Mouse (Mus musculus): ENCODE measurements around the gene Cd101.

DNA sequence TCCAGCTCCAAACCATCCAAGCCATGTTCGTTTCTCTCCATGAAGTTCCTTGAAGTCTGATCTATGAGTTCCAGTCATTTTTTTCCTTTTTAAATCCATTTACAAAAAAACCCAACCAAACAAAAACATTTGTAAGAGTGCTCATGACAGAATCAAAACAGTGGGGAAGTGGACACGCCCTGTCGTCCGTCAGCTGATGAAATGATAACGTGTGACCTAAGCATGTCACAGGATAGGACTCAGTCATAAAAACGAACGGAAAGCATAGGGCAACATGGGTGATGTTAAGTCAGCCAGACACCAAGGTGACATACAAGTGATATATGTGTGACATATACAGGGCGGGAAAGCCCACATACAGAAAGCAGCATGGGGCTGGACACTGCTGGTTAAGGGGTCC is 25.9 kb upstream of the Cd101 start:
- TF ChIP-seq POLR2A (IDR thresholded peaks at IDR 0.05; ENCODE audit: low read depth, low read length) (no peak), CTCF (IDR thresholded peaks at IDR 0.05; ENCODE audit: extremely low read depth, insufficient read depth, insufficient read length, insufficient replicate concordance) (no peak)

Data from spleen, adult 2 months (tissue).